Mouse (Mus musculus) MEL (cell line): Measurements from ENCODE around the gene Gm12184. TPM values are rescaled to one million over a fixed set of nuclear protein-coding genes. Genes with fewer than 3 reads are reported as not detected.

Experiments used
- DNase-seq: peaks from one replicate; pipeline ENCODE4 v3.0.0; 2011; ENCODE audit warnings: low read depth, low spot score
- H3K27ac ChIP-seq: 2 replicates; pipeline ENCODE4 v1.5.1; 2012; ENCODE audit warnings: low read depth, mild to moderate bottlenecking, control low read depth, low read length, moderate library complexity; ENCODE audit not compliant: control insufficient read depth
- H3K27me3 ChIP-seq, 2 experiments: fragments of 150-350 bp in 1 of 2; sonication (generic) in 1 of 2; 2 replicates each; pipeline ENCODE4 v1.6.1; 2012; ENCODE audit warnings: low read length in 2 of 2, mild to moderate bottlenecking in 2 of 2, improper control_type of control experiment in 1 of 2, moderate library complexity in 1 of 2; ENCODE audit not compliant: insufficient read depth in 2 of 2, control insufficient read depth in 1 of 2
- H3K36me3 ChIP-seq, 2 experiments: 2 replicates each; pipeline ENCODE4 v1.6.1; 2012 to 2014; ENCODE audit warnings: low read length in 2 of 2, improper control_type of control experiment in 1 of 2, inconsistent platforms in 1 of 2, mild to moderate bottlenecking in 1 of 2; ENCODE audit not compliant: insufficient read depth in 2 of 2, control insufficient read depth in 1 of 2
- H3K4me1 ChIP-seq, 2 experiments: fragments of 150-350 bp in 1 of 2; sonication (generic) in 1 of 2; 2 replicates each; pipeline ENCODE4 v1.6.1; 2012; ENCODE audit warnings: low read length in 2 of 2, improper control_type of control experiment in 1 of 2, mild to moderate bottlenecking in 1 of 2; ENCODE audit not compliant: insufficient read depth in 2 of 2, control insufficient read depth in 1 of 2
- H3K4me3 ChIP-seq, 2 experiments: fragments of 150-350 bp in 1 of 2; sonication (generic) in 1 of 2; 2 replicates each; pipeline ENCODE4 v1.5.1; 2012; ENCODE audit warnings: low read depth in 2 of 2, low read length in 2 of 2, mild to moderate bottlenecking in 2 of 2, moderate library complexity in 2 of 2, control low read depth in 1 of 2, improper control_type of control experiment in 1 of 2; ENCODE audit not compliant: control insufficient read depth in 1 of 2, insufficient read depth in 1 of 2
- H3K79me2 ChIP-seq: 2 replicates; pipeline ENCODE4 v1.6.1; 2012; ENCODE audit warnings: mild to moderate bottlenecking, low read length, moderate library complexity; ENCODE audit not compliant: control insufficient read depth, poor library complexity, insufficient read depth
- H3K9ac ChIP-seq: 2 replicates; pipeline ENCODE4 v1.6.1; 2012; ENCODE audit warnings: low read depth, mild to moderate bottlenecking, control low read depth, low read length, moderate library complexity; ENCODE audit not compliant: control insufficient read depth, poor library complexity, severe bottlenecking
- H3K9me3 ChIP-seq: fragments of 150-350 bp; sonication (generic); replicated peaks from 2 replicates; pipeline ENCODE4 v1.6.1; 2012; ENCODE audit warnings: mild to moderate bottlenecking, low read length, improper control_type of control experiment, moderate library complexity; ENCODE audit not compliant: insufficient read depth
- CTCF ChIP-seq, 3 experiments: IDR thresholded peaks in 2 of 3; conservative IDR thresholded peaks in 1 of 3; 2 replicates each; pipeline ENCODE4 v1.5.1; 2011 to 2012; ENCODE audit warnings: low read length in 3 of 3, low read depth in 2 of 3, mild to moderate bottlenecking in 2 of 3, improper control_type of control experiment in 1 of 3, inconsistent platforms in 1 of 3, mixed read lengths in 1 of 3, moderate library complexity in 1 of 3; ENCODE audit not compliant: control insufficient read depth in 1 of 3, insufficient read depth in 1 of 3, poor library complexity in 1 of 3, severe bottlenecking in 1 of 3
- E2F4 ChIP-seq: IDR thresholded peaks from 2 replicates; pipeline ENCODE4 v1.6.1; 2011; ENCODE audit warnings: low read depth, low read length, improper control_type of control experiment, borderline replicate concordance
- EP300 ChIP-seq, 2 experiments: IDR thresholded peaks; 2 replicates each; pipeline ENCODE4 v1.6.1; 2011; ENCODE audit warnings: improper control_type of control experiment in 2 of 2, low read length in 2 of 2, low read depth in 1 of 2, mild to moderate bottlenecking in 1 of 2
- ETS1 ChIP-seq: IDR thresholded peaks from 2 replicates; pipeline ENCODE4 v1.6.1; 2012; ENCODE audit warnings: low read depth, mild to moderate bottlenecking, inconsistent platforms, low read length, improper control_type of control experiment, moderate library complexity
- GABPA ChIP-seq: IDR thresholded peaks from 2 replicates; pipeline ENCODE4 v1.6.1; 2012; ENCODE audit warnings: low read depth, mild to moderate bottlenecking, inconsistent platforms, low read length, improper control_type of control experiment, moderate library complexity
- GATA1 ChIP-seq: IDR thresholded peaks from 2 replicates; pipeline ENCODE4 v1.6.1; 2011; ENCODE audit warnings: low read depth, low read length, improper control_type of control experiment
- HCFC1 ChIP-seq: IDR thresholded peaks from 2 replicates; pipeline ENCODE4 v1.6.1; 2012; ENCODE audit warnings: low read depth, mild to moderate bottlenecking, inconsistent platforms, low read length, improper control_type of control experiment, moderate library complexity
- JUND ChIP-seq: IDR thresholded peaks from 2 replicates; pipeline ENCODE4 v1.6.1; 2011; ENCODE audit warnings: low read depth, mild to moderate bottlenecking, improper control_type of control experiment, low read length
- MAFK ChIP-seq: IDR thresholded peaks from 2 replicates; pipeline ENCODE4 v1.6.1; 2011; ENCODE audit warnings: low read depth, mild to moderate bottlenecking, low read length, improper control_type of control experiment, borderline replicate concordance
- MEF2A ChIP-seq: IDR thresholded peaks from 2 replicates; pipeline ENCODE4 v1.6.1; 2014; ENCODE audit warnings: low read depth, mild to moderate bottlenecking, inconsistent platforms, low read length, improper control_type of control experiment; ENCODE audit not compliant: poor library complexity, insufficient replicate concordance, severe bottlenecking; ENCODE audit errors: extremely low read depth
- MXI1 ChIP-seq: IDR thresholded peaks from 2 replicates; pipeline ENCODE4 v1.6.1; 2011; ENCODE audit warnings: mild to moderate bottlenecking, low read depth, low read length, improper control_type of control experiment
- MYB ChIP-seq: IDR thresholded peaks from 2 replicates; pipeline ENCODE4 v1.6.1; 2011; ENCODE audit warnings: mild to moderate bottlenecking, low read depth, low read length, improper control_type of control experiment
- NELFE ChIP-seq: IDR thresholded peaks from 2 replicates; pipeline ENCODE4 v1.6.1; 2011; ENCODE audit warnings: low read depth, low read length, improper control_type of control experiment
- NRF1 ChIP-seq: IDR thresholded peaks from 2 replicates; pipeline ENCODE4 v1.6.1; 2014; ENCODE audit warnings: low read depth, mild to moderate bottlenecking, inconsistent platforms, low read length, improper control_type of control experiment, moderate library complexity; ENCODE audit not compliant: poor library complexity, insufficient read depth, severe bottlenecking
- POLR2A ChIP-seq, 2 experiments: IDR thresholded peaks; 2 replicates each; pipeline ENCODE4 v1.6.1; 2011 to 2012; ENCODE audit warnings: low read length in 2 of 2, mild to moderate bottlenecking in 2 of 2, control low read depth in 1 of 2, improper control_type of control experiment in 1 of 2, low read depth in 1 of 2, moderate library complexity in 1 of 2; ENCODE audit not compliant: control insufficient read depth in 1 of 2, insufficient read depth in 1 of 2, poor library complexity in 1 of 2
- POLR2AphosphoS2 ChIP-seq: IDR thresholded peaks from 2 replicates; pipeline ENCODE4 v1.6.1; 2011; ENCODE audit warnings: low read length, improper control_type of control experiment
- POLR2AphosphoS5 ChIP-seq: IDR thresholded peaks from 2 replicates; pipeline ENCODE4 v1.6.1; 2012; ENCODE audit warnings: low read depth, borderline replicate concordance, mild to moderate bottlenecking, inconsistent platforms, low read length, moderate library complexity, mixed read lengths
- SIN3A ChIP-seq: IDR thresholded peaks from 2 replicates; pipeline ENCODE4 v1.6.1; 2012; ENCODE audit warnings: low read length, improper control_type of control experiment, inconsistent platforms
- SMC3 ChIP-seq: IDR thresholded peaks from 2 replicates; pipeline ENCODE4 v1.6.1; 2011; ENCODE audit warnings: low read depth, low read length, improper control_type of control experiment
- TBP ChIP-seq: IDR thresholded peaks from 2 replicates; pipeline ENCODE4 v1.8.0; 2011; ENCODE audit warnings: low read depth, low read length, improper control_type of control experiment
- TCF12 ChIP-seq: IDR thresholded peaks from 2 replicates; pipeline ENCODE4 v1.6.1; 2014; ENCODE audit warnings: low read depth, mild to moderate bottlenecking, inconsistent platforms, low read length, improper control_type of control experiment, moderate library complexity
- USF1 ChIP-seq: IDR thresholded peaks from 2 replicates; pipeline ENCODE4 v1.6.1; 2014; ENCODE audit warnings: low read depth, mild to moderate bottlenecking, inconsistent platforms, low read length, improper control_type of control experiment, moderate library complexity
- ZC3H11A ChIP-seq: IDR thresholded peaks from 2 replicates; pipeline ENCODE4 v1.6.1; 2012; ENCODE audit warnings: low read depth, mild to moderate bottlenecking, inconsistent platforms, low read length, improper control_type of control experiment
- ZKSCAN1 ChIP-seq: IDR thresholded peaks from 2 replicates; pipeline ENCODE4 v1.6.1; 2012; ENCODE audit warnings: low read depth, mild to moderate bottlenecking, inconsistent platforms, low read length, improper control_type of control experiment, moderate library complexity
- ZMIZ1 ChIP-seq: IDR thresholded peaks from 2 replicates; pipeline ENCODE4 v1.6.1; 2012; ENCODE audit warnings: low read depth, mild to moderate bottlenecking, inconsistent platforms, low read length, improper control_type of control experiment, moderate library complexity
- ZNF384 ChIP-seq: IDR thresholded peaks from 2 replicates; pipeline ENCODE4 v1.6.1; 2012; ENCODE audit warnings: low read depth, mild to moderate bottlenecking, inconsistent platforms, low read length, improper control_type of control experiment
- polyA plus RNA-seq, 2 experiments: library from polyadenylated mRNA; stranded (reverse) in 1 of 2; unstranded in 1 of 2; fragments of >175 nt in 1 of 2; fragments of >200 nt in 1 of 2; gene quantifications; 2 replicates each; pipeline versions ENCODE4 v1.2.1 to v1.2.4; 2012; ENCODE audit warnings: low replicate concordance in 2 of 2, low read depth in 1 of 2; ENCODE audit not compliant: insufficient read length in 2 of 2, insufficient read depth in 1 of 2, missing spikeins in 1 of 2
- total RNA-seq: library from RNA; depleted of rRNA; stranded (reverse); fragments of 300-350 nt; gene quantifications from 2 replicates; pipeline ENCODE4 v1.2.3, GENCODE M21; 2012

The Gm12184 gene
- total and polyA plus RNA-seq, 3 experiments, result 10.9 to 15.3 TPM; not detected in 1

- no peaks in the 10 kb centered on the region for H3K9me3 ChIP-seq
- TF ChIP-seq EP300 (IDR thresholded peaks at IDR 0.05; ENCODE audit: low read depth in 1 of 2, low read length in 2 of 2), result 0 out of 4 replicates have a peak, but pooled peaks of 1 of the 2 experiments have one; percentile 3
- 0 out of 2 replicates have a peak, but pooled peaks have one; percentile 26 for TF ChIP-seq TBP
- peak; percentile 73 for TF ChIP-seq MYB
- TF ChIP-seq POLR2AphosphoS5, result no peak; the same call in none of the 2 replicates
- 0 out of 2 replicates have a peak, but pooled peaks have one; percentile 57 for TF ChIP-seq ZKSCAN1
- peak in 1 of 2 experiments; percentile 84; a peak in 2 of 4 replicates for TF ChIP-seq POLR2A (IDR thresholded peaks at IDR 0.05; ENCODE audit: control insufficient read depth in 1 of 2, insufficient read depth in 1 of 2, low read depth in 1 of 2, low read length in 2 of 2, poor library complexity in 1 of 2)
- TF ChIP-seq SIN3A, result peak; percentile 44; the same call in 1 of the 2 replicates
- peak; percentile 97 for TF ChIP-seq POLR2AphosphoS2
- 0 out of 6 replicates have a peak, but pooled peaks of 1 of the 3 experiments have one; percentile 8 for TF ChIP-seq CTCF (IDR thresholded peaks at IDR 0.05 in 2 of 3, conservative IDR thresholded peaks at IDR 0.05 in 1 of 3; ENCODE audit: control insufficient read depth in 1 of 3, insufficient read depth in 1 of 3, low read depth in 2 of 3, low read length in 3 of 3, poor library complexity in 1 of 3, severe bottlenecking in 1 of 3)
- peak; percentile 49; the same call in 1 of the 2 replicates for TF ChIP-seq MAFK
- 0 out of 2 replicates have a peak, but pooled peaks have one; percentile 5 for TF ChIP-seq JUND
- peak; percentile 45 for TF ChIP-seq SMC3
- TF ChIP-seq ZMIZ1, result peak; percentile 92
- 0 out of 2 replicates have a peak, but pooled peaks have one; percentile 29 for TF ChIP-seq ETS1
- no peak for TF ChIP-seq HCFC1
- TF ChIP-seq MXI1, result no peak
- TF ChIP-seq, all 39 proteins: peak for 13
- no peak overlapping the region for H3K4me3 ChIP-seq
- peak; percentile 75 for DNase-seq
- peaks cover 3 to 12% of the 10 kb centered on the region in 2 experiments; a peak in 1 of 4 replicates for H3K4me1 ChIP-seq
- H3K79me2 ChIP-seq, result peaks cover 24% of the 10 kb centered on the region
- peaks cover 38 to 42% of the 10 kb centered on the region in 2 experiments for H3K36me3 ChIP-seq
- H3K27ac ChIP-seq, result no peak overlapping the region
- no peak overlapping the region for H3K9ac ChIP-seq
- no peaks in the 10 kb centered on the region for H3K27me3 ChIP-seq
These were observed 19.4 kb downstream of the Gm12184 start for GRCm38 (mm10) chr11:48806856-48807562.

GRCm38 (mm10) chr11:48804922-48805321 lies 21.5 kb downstream of the Gm12184 start:
- Histone ChIP-seq H3K27me3 (no peaks in the 10 kb centered on the region), H3K4me1 (peaks cover under 1 to 12% of the 10 kb centered on the region in 2 experiments; a peak in 1 of 4 replicates), H3K4me3 (no peak overlapping the region), H3K36me3 (peaks cover 37 to 49% of the 10 kb centered on the region in 2 experiments), H3K9me3 (no peaks in the 10 kb centered on the region), H3K9ac (no peak overlapping the region), H3K79me2 (peaks cover 44% of the 10 kb centered on the region), H3K27ac (no peak overlapping the region)
- no peak for DNase-seq
- TF ChIP-seq CTCF (IDR thresholded peaks at IDR 0.05 in 2 of 3, conservative IDR thresholded peaks at IDR 0.05 in 1 of 3; ENCODE audit: control insufficient read depth in 1 of 3, insufficient read depth in 1 of 3, low read depth in 2 of 3, low read length in 3 of 3, poor library complexity in 1 of 3, severe bottlenecking in 1 of 3) (no peak), GABPA (no peak), GATA1 (no peak), TCF12 (no peak), NELFE (no peak), MEF2A (no peak), ETS1 (no peak), POLR2A (IDR thresholded peaks at IDR 0.05; ENCODE audit: control insufficient read depth in 1 of 2, insufficient read depth in 1 of 2, low read depth in 1 of 2, low read length in 2 of 2, poor library complexity in 1 of 2) (peak in 1 of 2 experiments; percentile 55; a peak in 2 of 4 replicates), USF1 (no peak), EP300 (IDR thresholded peaks at IDR 0.05; ENCODE audit: low read depth in 1 of 2, low read length in 2 of 2) (no peak), ZC3H11A (no peak), NRF1 (no peak), POLR2AphosphoS2 (0 out of 2 replicates have a peak, but pooled peaks have one; percentile 26), MYB (no peak), E2F4 (no peak), ZNF384 (peak; percentile 48)
